Mouse (Mus musculus) ovary, postnatal 14 days (tissue): Measurements from ENCODE around the gene Ifrd2.
"Not testable (repeated sequence)": the region's sequence is repeated elsewhere in the genome, so short reads cannot be mapped to it uniquely, and the experiment has no call there.

ENCODE experiments used
- DNase-seq: peaks from one replicate; pipeline ENCODE4 v3.0.0; 2022; ENCODE audit warnings: low spot score

Ifrd2 gene

DNA sequence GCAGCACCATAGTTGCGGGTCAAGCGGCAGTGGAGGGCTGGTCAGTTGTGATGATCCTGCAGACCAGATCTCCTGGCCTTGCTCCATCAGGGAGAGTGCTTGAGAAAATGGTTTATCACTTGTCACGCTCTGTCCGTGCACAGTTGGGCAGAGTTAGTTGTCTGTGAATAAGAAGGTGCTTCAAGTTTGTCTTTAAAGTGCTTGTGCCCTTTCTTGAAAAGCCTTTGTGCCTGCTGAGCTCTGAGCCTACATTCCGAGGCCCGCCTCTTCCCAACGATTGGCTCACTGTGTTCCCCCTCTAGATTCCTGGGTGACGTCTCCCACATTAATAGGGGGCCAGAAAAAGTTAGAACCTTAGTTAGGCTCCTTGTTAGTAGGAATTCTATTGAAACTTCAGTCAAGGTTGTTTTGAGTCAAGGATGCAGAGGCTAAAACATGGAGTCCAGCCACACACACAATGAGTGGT, 35.5 kb upstream of the Ifrd2 start:
- DNase-seq = no peak

- no peak for DNase-seq
Observed at GRCm38 (mm10) chr9:107552690-107553393, 34.6 kb upstream of the Ifrd2 start.

GRCm38 (mm10) chr9:107553541-107554318, 33.7 kb upstream of the Ifrd2 start:
- no peak for DNase-seq

- peak; percentile 81 for DNase-seq
Observed at GRCm38 (mm10) chr9:107554319-107554825, 33.1 kb upstream of the Ifrd2 start.

DNA sequence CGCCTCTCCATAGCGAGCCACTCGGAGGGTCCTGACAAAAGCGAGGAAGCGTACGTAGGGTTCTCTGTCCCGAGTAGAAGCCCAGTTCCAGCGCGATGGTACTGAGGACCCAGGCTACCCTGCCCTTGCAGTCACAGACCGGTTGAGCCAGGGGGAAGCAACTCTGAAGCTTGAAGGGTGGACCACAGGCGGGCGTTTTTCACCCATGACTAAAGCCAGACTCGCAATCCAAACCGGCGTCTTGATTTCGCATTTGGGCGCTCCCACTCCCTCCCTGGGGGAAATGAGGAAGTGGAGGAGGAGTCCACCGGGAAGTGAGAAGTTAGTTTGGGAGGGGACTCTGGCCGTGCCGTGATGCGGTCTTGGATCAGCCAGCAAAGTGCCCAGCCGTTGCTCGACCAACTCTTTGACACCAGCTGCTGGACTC, 32.4 kb upstream of the Ifrd2 start:
- DNase-seq = no peak

DNA sequence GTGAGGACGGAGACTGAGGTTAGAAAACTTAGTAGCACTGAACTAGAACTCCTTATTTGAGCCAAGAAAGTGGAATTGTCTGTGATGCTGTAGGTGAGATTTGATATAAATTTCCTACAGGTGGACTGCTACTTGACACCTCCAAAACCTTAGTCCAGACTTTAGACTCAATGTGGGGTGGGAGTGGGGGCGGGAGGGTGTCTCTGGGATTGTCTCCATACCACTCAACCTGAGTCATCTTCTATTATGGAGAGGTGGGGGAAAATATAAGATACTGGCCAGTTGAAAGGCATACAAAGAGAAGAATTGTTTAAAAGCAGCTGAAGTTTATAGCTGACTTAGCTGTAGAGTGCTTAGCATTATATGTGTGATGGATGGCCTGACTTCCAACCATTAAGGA, 31.7 kb upstream of the Ifrd2 start:
- no peak for DNase-seq

- no peak for DNase-seq
Observed at GRCm38 (mm10) chr9:107556346-107556745, 31.1 kb upstream of the Ifrd2 start.

- peak; percentile 89 for DNase-seq
Observed at GRCm38 (mm10) chr9:107563029-107563581, 24.3 kb upstream of the Ifrd2 start, which contains the start of gene Tusc2. Tusc2 (plus strand) TSS chr9:107563255.

DNA sequence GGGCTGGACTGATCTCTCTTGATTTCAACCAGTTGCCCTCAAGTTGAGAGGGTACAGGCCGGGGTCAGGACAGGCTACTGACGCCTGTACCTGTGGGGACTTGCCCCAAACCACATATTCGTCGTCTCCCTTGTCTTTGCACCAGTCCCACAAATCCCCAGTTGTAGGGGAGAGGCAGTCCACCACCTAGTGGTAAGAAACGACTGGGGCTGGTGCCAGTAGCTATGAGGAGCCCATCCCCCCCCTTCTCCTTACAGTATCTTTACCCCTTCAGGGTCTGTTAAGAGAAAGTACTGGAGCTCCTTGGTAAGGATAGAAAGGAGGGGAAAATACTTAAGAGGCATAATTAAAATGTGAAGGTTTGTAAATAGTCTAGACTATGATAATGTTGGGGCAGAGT, 21.9 kb upstream of the Ifrd2 start:
- not testable (repeated sequence) for DNase-seq

- peak; percentile 81 for DNase-seq
Observed at GRCm38 (mm10) chr9:107566041-107566709, 21.3 kb upstream of the Ifrd2 start.

- no peak for DNase-seq
Observed at GRCm38 (mm10) chr9:107566855-107567254, 20.6 kb upstream of the Ifrd2 start.

GRCm38 (mm10) chr9:107567702-107568319, 19.6 kb upstream of the Ifrd2 start, which contains the start of gene Hyal2:
Hyal2 (plus strand) TSS chr9:107567945.
- no peak for DNase-seq

- peak; percentile 78 for DNase-seq
Observed at GRCm38 (mm10) chr9:107568331-107569261, 18.8 kb upstream of the Ifrd2 start.

DNA sequence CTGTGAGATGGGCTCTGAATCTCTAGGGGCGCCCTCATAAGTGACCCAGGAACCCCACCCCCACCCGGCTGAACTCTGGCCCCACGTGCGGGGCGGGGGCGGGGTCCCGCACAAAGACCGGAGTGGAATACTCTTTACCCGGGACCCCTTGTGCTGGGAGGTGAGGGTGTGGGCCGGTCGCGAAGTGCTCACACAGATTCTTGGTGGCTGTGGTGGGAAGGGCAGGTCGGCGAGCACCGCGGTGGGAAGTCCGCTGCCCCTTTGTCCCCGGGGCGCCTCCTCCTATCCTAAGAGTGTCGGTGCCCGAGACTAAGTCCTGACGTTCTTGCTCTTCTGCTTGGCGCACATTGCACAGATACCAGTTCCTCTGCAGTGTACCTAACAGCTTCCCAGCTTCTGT, 18.2 kb upstream of the Ifrd2 start:
- DNase-seq = no peak

DNA sequence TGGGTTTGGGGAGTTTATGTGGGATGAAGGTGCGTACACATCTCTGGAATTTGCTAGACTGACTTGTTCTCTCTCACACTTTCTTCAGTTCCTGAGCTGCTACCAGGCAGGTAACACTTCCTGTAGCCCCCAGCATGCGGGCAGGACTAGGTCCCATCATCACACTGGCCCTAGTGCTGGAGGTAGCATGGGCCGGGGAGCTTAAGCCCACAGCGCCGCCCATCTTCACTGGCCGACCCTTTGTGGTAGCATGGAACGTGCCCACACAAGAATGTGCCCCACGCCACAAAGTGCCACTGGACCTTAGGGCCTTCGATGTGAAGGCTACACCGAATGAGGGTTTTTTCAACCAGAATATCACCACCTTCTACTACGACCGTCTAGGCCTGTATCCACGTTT, 17.4 kb upstream of the Ifrd2 start:
- no peak for DNase-seq

DNA sequence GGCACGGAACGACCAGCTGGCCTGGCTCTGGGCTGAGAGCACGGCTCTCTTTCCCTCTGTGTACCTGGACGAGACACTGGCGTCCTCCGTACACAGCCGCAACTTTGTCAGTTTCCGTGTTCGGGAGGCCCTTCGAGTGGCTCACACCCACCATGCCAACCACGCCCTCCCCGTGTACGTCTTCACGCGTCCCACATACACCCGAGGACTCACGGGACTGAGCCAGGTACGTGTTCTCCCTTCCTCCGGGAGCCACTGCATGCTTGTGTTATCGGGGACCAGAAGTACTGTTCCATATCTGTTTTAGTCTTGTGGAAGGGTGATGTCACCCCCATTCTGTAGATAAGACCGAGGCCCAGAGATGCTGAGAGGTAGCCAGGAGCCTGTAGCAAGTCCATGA, 16.6 kb upstream of the Ifrd2 start:
- no peak for DNase-seq

- no peak for DNase-seq
Observed at GRCm38 (mm10) chr9:107571534-107572326, 15.7 kb upstream of the Ifrd2 start.

- DNase-seq = no peak
Observed at GRCm38 (mm10) chr9:107572327-107572662, 15.1 kb upstream of the Ifrd2 start.

DNA sequence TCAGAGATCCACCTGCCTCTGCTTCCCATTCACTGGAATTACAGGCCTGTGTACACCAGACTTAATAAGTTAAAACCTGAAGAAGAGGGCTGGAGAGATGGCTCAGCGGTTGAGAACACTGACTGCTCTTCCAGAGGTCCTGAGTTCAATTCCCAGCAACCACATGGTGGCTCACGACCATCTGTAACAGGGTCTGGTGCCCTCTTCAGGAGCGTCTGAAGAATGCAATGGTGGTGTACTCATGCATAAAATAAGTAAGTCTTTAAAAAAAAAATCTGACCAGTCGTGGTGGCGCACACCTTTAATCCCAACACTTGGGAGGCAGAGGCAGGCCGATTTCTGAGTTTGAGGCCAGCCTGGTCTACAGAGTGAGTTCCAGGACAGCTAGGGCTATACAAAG, 13.7 kb upstream of the Ifrd2 start:
- DNase-seq = not testable (repeated sequence)
